Mouse (Mus musculus) bone marrow, adult 2 months (tissue): Measurements from ENCODE around the gene Adgrl1.

Source experiments
- CTCF ChIP-seq: fragments of 200-500 bp; IDR thresholded peaks from 2 replicates; pipeline ENCODE4 v1.5.1; 2011; ENCODE audit warnings: low read length, control low read depth; ENCODE audit not compliant: control insufficient read depth, insufficient read depth
- POLR2A ChIP-seq: fragments of 200-500 bp; IDR thresholded peaks from 2 replicates; pipeline ENCODE4 v1.6.1; 2011; ENCODE audit warnings: low read depth, mild to moderate bottlenecking, control low read depth, low read length, borderline replicate concordance; ENCODE audit not compliant: control insufficient read depth

DNA sequence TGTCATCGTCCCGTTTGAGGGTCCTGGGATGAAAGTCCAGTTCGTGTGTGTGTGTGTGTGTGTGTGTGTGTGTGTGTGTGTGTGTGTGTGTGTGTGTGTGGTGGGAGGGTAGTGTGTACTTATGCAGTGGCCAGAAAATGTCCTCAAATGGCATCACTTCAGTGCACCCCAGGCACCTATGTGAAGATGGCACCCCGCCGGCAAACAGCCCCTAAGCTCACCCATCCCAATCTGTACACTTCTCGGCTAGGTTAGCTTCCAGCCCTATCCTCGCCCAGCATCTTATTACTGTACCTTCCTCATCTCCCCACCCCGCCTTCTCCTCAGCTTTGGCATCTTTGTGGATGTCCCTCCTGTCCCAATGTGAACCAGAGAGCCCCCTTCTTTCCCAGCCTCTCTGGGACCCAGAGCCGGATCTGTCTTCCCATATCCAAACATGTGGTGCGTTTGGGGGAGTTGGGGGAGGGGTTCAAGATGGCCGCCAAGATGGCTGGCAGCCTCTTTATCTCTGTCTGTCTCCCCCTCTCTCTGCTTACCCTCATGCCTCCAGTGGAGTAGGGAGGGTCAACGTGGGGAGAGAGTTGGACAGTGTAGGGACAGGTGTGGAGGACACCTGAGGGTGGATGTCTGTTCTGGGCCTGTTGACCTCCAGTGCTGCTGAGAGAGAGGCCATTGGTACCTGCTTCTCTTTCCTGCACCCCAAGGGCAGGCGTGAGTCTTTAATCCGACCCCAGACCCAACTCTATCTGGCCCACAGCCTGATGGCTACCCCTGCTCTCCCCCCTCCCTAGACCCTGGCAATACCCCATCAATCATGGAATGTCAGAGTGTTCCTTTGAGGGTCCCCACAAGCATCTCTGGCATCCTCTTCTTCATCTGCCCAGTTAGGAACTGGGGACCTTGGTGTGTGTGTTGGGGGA is 1.9 kb downstream of the Adgrl1 start:
- no peak for TF ChIP-seq POLR2A
- no peak for TF ChIP-seq CTCF
